Comparison of ENCODE assay signal across 9 mouse cellular contexts in genomic region chr13:45970920-45971536, GRCm38 (mm10). TPM values are rescaled to one million over a fixed set of nuclear protein-coding genes. Genes with fewer than 3 reads are reported as not detected.
DNase-seq lines count a peak whose midpoint lies in the region; ATAC-seq and TF ChIP-seq lines count a peak whose summit lies in the region.
"Had no signal": no experiment of that assay in that cellular context is flagged by ENCODE, and none has a peak within 500 bp of the region (broad histone marks: within the 10 kb centered on the region; RNA-seq: fewer than 3 reads in every experiment).

No protein-coding gene starts in this region.

- H3K4me2 ChIP-seq in heart, embryonic 13.5 days: peak overlapping the region; percentile 31
- no peak overlapping the region for H3K4me2 ChIP-seq in neural tube, embryonic 15.5 days
- no peak overlapping the region for H3K4me2 ChIP-seq in liver, embryonic 11.5 days
- H3K4me2 ChIP-seq: embryonic facial prominence, embryonic 15.5 days had no signal

- peak; percentile 65 for DNase-seq in kidney, adult 2 months
- DNase-seq in kidney, adult 8-10 months: no peak
- peak; percentile 64 for DNase-seq in lung, postnatal 36 days
- DNase-seq in forebrain, embryonic 10.5 days (ENCODE audit: extremely low spot score, low spot score): no peak
- DNase-seq in liver, embryonic 11.5 days (ENCODE audit: low spot score): no peak

- peaks cover 5% of the 10 kb centered on the region; the same call in 1 of the 2 replicates for H3K4me1 ChIP-seq in kidney, adult 2 months (ENCODE audit: control insufficient read depth, insufficient read depth, low read length)
- H3K4me1 ChIP-seq in ES-Bruce4 (ENCODE audit: control insufficient read depth, insufficient read depth, low read length): peaks cover 2% of the 10 kb centered on the region
- peaks cover 13% of the 10 kb centered on the region for H3K4me1 ChIP-seq in heart, embryonic 13.5 days
- peaks cover 8% of the 10 kb centered on the region for H3K4me1 ChIP-seq in neural tube, embryonic 15.5 days
- H3K4me1 ChIP-seq in forebrain, embryonic 10.5 days: peaks cover 14% of the 10 kb centered on the region
- peaks cover 6% of the 10 kb centered on the region; the same call in 1 of the 2 replicates for H3K4me1 ChIP-seq in liver, embryonic 11.5 days (replicated peaks; ENCODE audit: control insufficient read depth, insufficient read depth, low read length)

- TF ChIP-seq CTCF in kidney, adult 2 months (conservative IDR thresholded peaks at IDR 0.05; ENCODE audit: insufficient read depth, insufficient read length, low read depth, low read length): no peak
- no peak for TF ChIP-seq CTCF in ES-Bruce4 (IDR thresholded peaks at IDR 0.05; ENCODE audit: low read depth, low read length)

- no peak overlapping the region for H3K9ac ChIP-seq in ES-Bruce4 (ENCODE audit: low read depth, poor library complexity, severe bottlenecking)
- no peak overlapping the region for H3K9ac ChIP-seq in heart, embryonic 13.5 days
- no peak overlapping the region for H3K9ac ChIP-seq in neural tube, embryonic 15.5 days (replicated peaks)
- no peak overlapping the region for H3K9ac ChIP-seq in liver, embryonic 11.5 days (ENCODE audit: low read depth, low read length)
- H3K9ac ChIP-seq: embryonic facial prominence, embryonic 15.5 days had no signal

- no peak overlapping the region for H3K4me3 ChIP-seq in kidney, adult 2 months (ENCODE audit: insufficient read depth, low read depth, low read length)
- no peak overlapping the region for H3K4me3 ChIP-seq in ES-Bruce4 (ENCODE audit: low read depth, low read length)
- H3K4me3 ChIP-seq in heart, embryonic 13.5 days: no peak overlapping the region
- no peak overlapping the region for H3K4me3 ChIP-seq in neural tube, embryonic 15.5 days (replicated peaks)
- no peak overlapping the region for H3K4me3 ChIP-seq in forebrain, embryonic 10.5 days
- no peak overlapping the region for H3K4me3 ChIP-seq in liver, embryonic 11.5 days (ENCODE audit: low read depth, low read length)
- H3K4me3 ChIP-seq: embryonic facial prominence, embryonic 15.5 days had no signal

- no peak for ATAC-seq in heart, embryonic 13.5 days (ENCODE audit: extremely low read depth, insufficient number of reproducible peaks, low FRiP score, low TSS enrichment)
- ATAC-seq in neural tube, embryonic 15.5 days (ENCODE audit: low FRiP score): no peak
- ATAC-seq in liver, embryonic 11.5 days (replicated peaks; ENCODE audit: low FRiP score): no peak

- no peaks in the 10 kb centered on the region for H3K36me3 ChIP-seq in kidney, adult 2 months (ENCODE audit: control insufficient read depth, insufficient read depth, low read length)
- no peaks in the 10 kb centered on the region for H3K36me3 ChIP-seq in ES-Bruce4 (ENCODE audit: control insufficient read depth, insufficient read depth, low read length, poor library complexity, severe bottlenecking)
- H3K36me3 ChIP-seq in heart, embryonic 13.5 days: no peaks in the 10 kb centered on the region
- no peaks in the 10 kb centered on the region for H3K36me3 ChIP-seq in neural tube, embryonic 15.5 days
- no peaks in the 10 kb centered on the region for H3K36me3 ChIP-seq in forebrain, embryonic 10.5 days (replicated peaks)
- H3K36me3 ChIP-seq in liver, embryonic 11.5 days (ENCODE audit: control insufficient read depth, insufficient read depth, low read length): no peaks in the 10 kb centered on the region
- H3K36me3 ChIP-seq: embryonic facial prominence, embryonic 15.5 days had no signal

- no peaks in the 10 kb centered on the region for H3K9me3 ChIP-seq in ES-Bruce4 (replicated peaks; ENCODE audit: control insufficient read depth, insufficient read depth, low read length, poor library complexity, severe bottlenecking)
- no peaks in the 10 kb centered on the region for H3K9me3 ChIP-seq in heart, embryonic 13.5 days
- no peaks in the 10 kb centered on the region for H3K9me3 ChIP-seq in neural tube, embryonic 15.5 days (replicated peaks)
- H3K9me3 ChIP-seq in forebrain, embryonic 10.5 days: no peaks in the 10 kb centered on the region
- H3K9me3 ChIP-seq in liver, embryonic 11.5 days (ENCODE audit: control insufficient read depth, low read length): no peaks in the 10 kb centered on the region
- H3K9me3 ChIP-seq: embryonic facial prominence, embryonic 15.5 days had no signal

- H3K27me3 ChIP-seq in kidney, adult 2 months (replicated peaks; ENCODE audit: control insufficient read depth, insufficient read depth, low read length): no peaks in the 10 kb centered on the region
- no peaks in the 10 kb centered on the region for H3K27me3 ChIP-seq in ES-Bruce4 (ENCODE audit: control insufficient read depth, insufficient read depth, low read length, poor library complexity, severe bottlenecking)
- H3K27me3 ChIP-seq in heart, embryonic 13.5 days (replicated peaks): no peaks in the 10 kb centered on the region
- 0 out of 2 replicates have a peak, but pooled peaks cover 3% of the 10 kb centered on the region for H3K27me3 ChIP-seq in neural tube, embryonic 15.5 days (replicated peaks)
- peaks cover 22% of the 10 kb centered on the region for H3K27me3 ChIP-seq in forebrain, embryonic 10.5 days (ENCODE audit: poor library complexity, severe bottlenecking)
- H3K27me3 ChIP-seq in liver, embryonic 11.5 days (replicated peaks; ENCODE audit: control insufficient read depth, insufficient read depth, low read length): no peaks in the 10 kb centered on the region
- H3K27me3 ChIP-seq: embryonic facial prominence, embryonic 15.5 days had no signal

- 0 out of 2 replicates have a peak, but pooled peaks have one; percentile 39 for TF ChIP-seq EP300 in ES-Bruce4 (IDR thresholded peaks at IDR 0.05; ENCODE audit: insufficient read depth, low read depth, low read length)

- 41% methylated on average over 12 of the region's 12 CpGs for WGBS in kidney, adult 2 months
- 61% methylated on average over 12 of the region's 12 CpGs for WGBS in heart, embryonic 13.5 days
- 65% methylated on average over 12 of the region's 12 CpGs for WGBS in neural tube, embryonic 15.5 days
- 74% methylated on average over 12 of the region's 12 CpGs for WGBS in forebrain, embryonic 10.5 days
- WGBS in liver, embryonic 11.5 days: 68% methylated on average over 12 of the region's 12 CpGs

- H3K27ac ChIP-seq in kidney, adult 2 months (ENCODE audit: insufficient read depth, low read depth, low read length): peak overlapping the region; percentile 67
- no peak overlapping the region; the same call in 1 of the 2 replicates for H3K27ac ChIP-seq in ES-Bruce4 (ENCODE audit: insufficient read depth, low read length)
- peak overlapping the region; percentile 28; the same call in 1 of the 2 replicates for H3K27ac ChIP-seq in heart, embryonic 13.5 days (replicated peaks)
- H3K27ac ChIP-seq in neural tube, embryonic 15.5 days (replicated peaks): no peak overlapping the region
- H3K27ac ChIP-seq in forebrain, embryonic 10.5 days: no peak overlapping the region
- H3K27ac ChIP-seq in liver, embryonic 11.5 days (ENCODE audit: low read depth, low read length): no peak overlapping the region
- H3K27ac ChIP-seq: embryonic facial prominence, embryonic 15.5 days had no signal

- TF ChIP-seq POLR2A in kidney, adult 2 months (IDR thresholded peaks at IDR 0.05; ENCODE audit: low read depth, low read length): no peak
- TF ChIP-seq POLR2A in ES-Bruce4 (IDR thresholded peaks at IDR 0.05; ENCODE audit: insufficient read depth, low read length): no peak

RNA-seq across cellular contexts. Expression of gene Atxn1, which starts 6.2 kb away (rescaled TPM):
- polyA plus RNA-seq in kidney, adult 2 months (2012; rRNA removed): 15.0 and 17.9 TPM in 2 replicates
- 10.1 and 11.2 TPM in 2 replicates for polyA plus RNA-seq in ES-Bruce4 (2011; ENCODE audit: insufficient read depth, insufficient read length, low read depth, missing spikeins)
- 5.8 and 7.2 TPM in 2 replicates for polyA plus RNA-seq in heart, embryonic 13.5 days (2015; fragmentation: Nextera tagmentation; extraction: Ambion mirVana)
- polyA plus RNA-seq in neural tube, embryonic 15.5 days (2015; fragmentation: Nextera tagmentation; extraction: Ambion mirVana): 9.4 and 9.5 TPM in 2 replicates
- 1.6 and 2.2 TPM in 2 replicates for polyA plus RNA-seq in forebrain, embryonic 10.5 days (2016; fragmentation: Nextera tagmentation; extraction: Ambion mirVana)
- polyA plus RNA-seq in liver, embryonic 11.5 days (2014; fragmentation: Nextera tagmentation; extraction: Ambion mirVana): 1.6 and 2.3 TPM in 2 replicates

Comparison
In these comparisons a context has a peak if more than half of its experiments do, and no peak if none do; other contexts are left out.
1. DNase-seq: peak in kidney, adult 2 months (single experiment) and lung, postnatal 36 days (single experiment); none in kidney, adult 8-10 months (0 of 2), forebrain, embryonic 10.5 days (single experiment) and liver, embryonic 11.5 days (single experiment).
2. H3K27ac ChIP-seq: peak in kidney, adult 2 months (single experiment) and heart, embryonic 13.5 days (single experiment); none in ES-Bruce4 (single experiment), neural tube, embryonic 15.5 days (single experiment), forebrain, embryonic 10.5 days (single experiment) and liver, embryonic 11.5 days (single experiment).